Mouse (Mus musculus) layer of hippocampus, adult 8-10 months (tissue): ENCODE results near the gene Rcan3. TPM values are rescaled to one million over a fixed set of nuclear protein-coding genes. Genes with fewer than 3 reads are reported as not detected.

ENCODE experiments used
- DNase-seq, 2 experiments: peaks; one replicate each; pipeline ENCODE4 v3.0.0; 2022; ENCODE audit warnings: low spot score in 2 of 2
- total RNA-seq, 4 experiments: library from RNA; stranded (reverse); gene quantifications; 2 replicates each; pipeline ENCODE4 v1.2.4; 2022

Rcan3 gene
- 10 to 100 TPM; 21.9 to 29.4 (median 24.3) TPM for total RNA-seq

- peak; percentile 19 to 23 for DNase-seq
These were observed at the start of gene Rcan3 for GRCm38 (mm10) chr4:135433443-135434394. Gene Rcan3, minus strand, starts transcription at chr4:135433853.

- no peak for DNase-seq
These were observed 46.7 kb upstream of the Rcan3 start for GRCm38 (mm10) chr4:135480370-135480769.

GRCm38 (mm10) chr4:135477851-135478250 is 44.2 kb upstream of the Rcan3 start:
- DNase-seq, result no peak

- DNase-seq, result no peak
These were observed 29.8 kb upstream of the Rcan3 start for GRCm38 (mm10) chr4:135463406-135463805.

GRCm38 (mm10) chr4:135453572-135453971 is 19.9 kb upstream of the Rcan3 start:
- DNase-seq, result no peak

GRCm38 (mm10) chr4:135453164-135453563 is 19.5 kb upstream of the Rcan3 start:
- DNase-seq, result no peak

GRCm38 (mm10) chr4:135451360-135452015 is 17.8 kb upstream of the Rcan3 start:
- DNase-seq, result no peak

GRCm38 (mm10) chr4:135442473-135442872 is 8.8 kb upstream of the Rcan3 start:
- DNase-seq, result no peak

GRCm38 (mm10) chr4:135439904-135440522 is 6.4 kb upstream of the Rcan3 start:
- no peak for DNase-seq

- DNase-seq, result no peak
These were observed 5.6 kb upstream of the Rcan3 start for GRCm38 (mm10) chr4:135439188-135439647.

- DNase-seq, result no peak
These were observed 4.3 kb upstream of the Rcan3 start for GRCm38 (mm10) chr4:135437924-135438323.

GRCm38 (mm10) chr4:135436291-135436690 is 2.6 kb upstream of the Rcan3 start:
- DNase-seq, result no peak

GRCm38 (mm10) chr4:135434395-135434789 is 739 bp upstream of the Rcan3 start:
- no peak for DNase-seq

GRCm38 (mm10) chr4:135433086-135433442 is 589 bp downstream of the Rcan3 start:
- DNase-seq, result no peak

- no peak for DNase-seq
These were observed 3.5 kb downstream of the Rcan3 start for GRCm38 (mm10) chr4:135429990-135430760.

- DNase-seq, result no peak
These were observed 4.3 kb downstream of the Rcan3 start for GRCm38 (mm10) chr4:135429383-135429782.

GRCm38 (mm10) chr4:135426587-135426986 is 7.1 kb downstream of the Rcan3 start:
- no peak for DNase-seq

- peak; percentile 79 to 86 for DNase-seq
These were observed 8.0 kb downstream of the Rcan3 start for GRCm38 (mm10) chr4:135425625-135426024.

- DNase-seq, result no peak
These were observed 12.7 kb downstream of the Rcan3 start for GRCm38 (mm10) chr4:135420961-135421360.

- DNase-seq, result no peak
These were observed 13.2 kb downstream of the Rcan3 start for GRCm38 (mm10) chr4:135420416-135420815.

GRCm38 (mm10) chr4:135419996-135420395 is 13.7 kb downstream of the Rcan3 start:
- DNase-seq, result no peak
